Mouse (Mus musculus) neural tube, embryonic 14.5 days (tissue): Measurements from ENCODE around the gene Ces3a. TPM values are rescaled to one million over a fixed set of nuclear protein-coding genes. Genes with fewer than 3 reads are reported as not detected.
"Not testable (repeated sequence)": the region's sequence is repeated elsewhere in the genome, so short reads cannot be mapped to it uniquely, and the experiment has no call there.

Experiments used
- ATAC-seq: fragments of 200-750 bp; cut with Nextera tagmentation; 2 replicates; pipeline ENCODE4 v1.8.0; 2017; ENCODE audit warnings: low read depth, mild to moderate bottlenecking, moderate TSS enrichment, moderate library complexity
- H3K27ac ChIP-seq: fragments of 300-500 bp; sonication (generic); 2 replicates; pipeline ENCODE4 v1.5.1; 2014; ENCODE audit warnings: low read depth, mild to moderate bottlenecking, control low read depth, low read length, moderate library complexity, mixed read lengths
- H3K27me3 ChIP-seq: fragments of 300-500 bp; sonication (generic); 2 replicates; pipeline ENCODE4 v1.6.1; 2014; ENCODE audit warnings: low read length; ENCODE audit not compliant: control insufficient read depth, insufficient read depth
- H3K36me3 ChIP-seq: fragments of 300-500 bp; sonication (generic); 2 replicates; pipeline ENCODE4 v1.6.1; 2014; ENCODE audit warnings: low read length, mixed read lengths; ENCODE audit not compliant: control insufficient read depth, insufficient read depth
- H3K4me1 ChIP-seq: fragments of 300-500 bp; sonication (generic); 2 replicates; pipeline ENCODE4 v1.6.1; 2014; ENCODE audit warnings: low read length; ENCODE audit not compliant: control insufficient read depth, insufficient read depth
- H3K4me2 ChIP-seq: fragments of 300-500 bp; sonication (generic); 2 replicates; pipeline ENCODE4 v1.6.1; 2014; ENCODE audit warnings: mild to moderate bottlenecking, low read depth, low read length, control low read depth
- H3K4me3 ChIP-seq: fragments of 300-500 bp; sonication (generic); 2 replicates; pipeline ENCODE4 v1.5.1; 2014; ENCODE audit warnings: low read depth, low read length, control low read depth, mixed read lengths
- H3K9ac ChIP-seq: fragments of 300-500 bp; sonication (generic); replicated peaks from 2 replicates; pipeline ENCODE4 v1.6.1; 2014; ENCODE audit warnings: low read depth, mild to moderate bottlenecking, control low read depth, low read length, mixed read lengths
- H3K9me3 ChIP-seq: fragments of 300-500 bp; sonication (generic); 2 replicates; pipeline ENCODE4 v1.6.1; 2016; ENCODE audit warnings: low read length; ENCODE audit not compliant: control insufficient read depth
- WGBS: fragments of 180-500 bp; shearing (Covaris S2); extraction: QIAGEN DNeasy Blood & Tissue Kit; methylation state at CpG from one replicate; pipeline ENCODE4 v1.1.7; 2014; 5-methylcytosine and 5-hydroxymethylcytosine counted together
- polyA plus RNA-seq: library from polyadenylated mRNA; unstranded; fragments of >200 nt; fragmentation: Nextera tagmentation; extraction: Ambion mirVana; gene quantifications from 2 replicates; pipeline ENCODE4 v1.2.1, GENCODE M21; 2014

Ces3a gene
- polyA plus RNA-seq, 1 experiment from 2014 or later = not detected

GRCm38 (mm10) chr8:105043510-105043909, 4.9 kb upstream of the Ces3a start:
- no peak overlapping the region for H3K4me3 ChIP-seq
- no peak overlapping the region for H3K9ac ChIP-seq
- H3K36me3 ChIP-seq = no peaks in the 10 kb centered on the region
- H3K27ac ChIP-seq = no peak overlapping the region
- no peaks in the 10 kb centered on the region for H3K4me1 ChIP-seq
- ATAC-seq = no peak
- no peaks in the 10 kb centered on the region for H3K27me3 ChIP-seq
- H3K4me2 ChIP-seq = no peak overlapping the region
- WGBS = 75% methylated on average over 1 of the region's 1 CpGs
- H3K9me3 ChIP-seq = no peaks in the 10 kb centered on the region

- H3K9me3 ChIP-seq = no peaks in the 10 kb centered on the region
- H3K27me3 ChIP-seq = no peaks in the 10 kb centered on the region
- 90% methylated on average over 3 of the region's 3 CpGs for WGBS
- H3K4me2 ChIP-seq = no peak overlapping the region
- H3K27ac ChIP-seq = no peak overlapping the region
- no peak overlapping the region for H3K4me3 ChIP-seq
- no peaks in the 10 kb centered on the region for H3K36me3 ChIP-seq
- no peak overlapping the region for H3K9ac ChIP-seq
- ATAC-seq = no peak
- no peaks in the 10 kb centered on the region for H3K4me1 ChIP-seq
Measured at GRCm38 (mm10) chr8:105045824-105046401, 2.5 kb upstream of the Ces3a start.

- no peaks in the 10 kb centered on the region for H3K4me1 ChIP-seq
- H3K27me3 ChIP-seq = no peaks in the 10 kb centered on the region
- H3K27ac ChIP-seq = no peak overlapping the region
- H3K4me2 ChIP-seq = no peak overlapping the region
- H3K9me3 ChIP-seq = no peaks in the 10 kb centered on the region
- no peak overlapping the region for H3K4me3 ChIP-seq
- WGBS = 93% methylated on average over 4 of the region's 4 CpGs
- H3K9ac ChIP-seq = no peak overlapping the region
- no peak for ATAC-seq
- H3K36me3 ChIP-seq = no peaks in the 10 kb centered on the region
Measured at GRCm38 (mm10) chr8:105056211-105056610, 7.8 kb downstream of the Ces3a start.

- H3K4me3 ChIP-seq = no peak overlapping the region
- no peaks in the 10 kb centered on the region for H3K9me3 ChIP-seq
- no peaks in the 10 kb centered on the region for H3K36me3 ChIP-seq
- no peaks in the 10 kb centered on the region for H3K4me1 ChIP-seq
- no peak overlapping the region for H3K4me2 ChIP-seq
- H3K27ac ChIP-seq = no peak overlapping the region
- H3K9ac ChIP-seq = no peak overlapping the region
- no peak for ATAC-seq
- no peaks in the 10 kb centered on the region for H3K27me3 ChIP-seq
Measured at GRCm38 (mm10) chr8:105060056-105060455, 11.7 kb downstream of the Ces3a start.

- 10% methylated on average over 1 of the region's 1 CpGs for WGBS
- peak; percentile 61 for ATAC-seq
Measured at GRCm38 (mm10) chr8:105066761-105067160, 18.4 kb downstream of the Ces3a start.

GRCm38 (mm10) chr8:105067905-105068304, 19.5 kb downstream of the Ces3a start:
- not testable (repeated sequence) for ATAC-seq, H3K4me1 ChIP-seq
- WGBS = 76% methylated on average over 7 of the region's 7 CpGs

More at GRCm38 (mm10) chr8:105066761-105067160, 18.4 kb downstream of the Ces3a start:
- no peak overlapping the region for H3K4me2 ChIP-seq
- H3K4me1 ChIP-seq = no peaks in the 10 kb centered on the region
- no peaks in the 10 kb centered on the region for H3K27me3 ChIP-seq
- no peak overlapping the region for H3K9ac ChIP-seq
- no peaks in the 10 kb centered on the region for H3K9me3 ChIP-seq
- H3K27ac ChIP-seq = no peak overlapping the region
- H3K4me3 ChIP-seq = no peak overlapping the region
- H3K36me3 ChIP-seq = no peaks in the 10 kb centered on the region

GRCm38 (mm10) chr8:105068971-105069370, 20.6 kb downstream of the Ces3a start:
- Histone ChIP-seq H3K4me1 (no peaks in the 10 kb centered on the region), H3K9ac (no peak overlapping the region), H3K4me3 (no peak overlapping the region), H3K27me3 (no peaks in the 10 kb centered on the region), H3K4me2 (no peak overlapping the region), H3K9me3 (no peaks in the 10 kb centered on the region), H3K36me3 (no peaks in the 10 kb centered on the region), H3K27ac (no peak overlapping the region)
- ATAC-seq = no peak

More at GRCm38 (mm10) chr8:105067905-105068304, 19.5 kb downstream of the Ces3a start:
- not testable (repeated sequence) for H3K4me2 ChIP-seq, H3K27ac ChIP-seq, H3K9ac ChIP-seq, H3K4me3 ChIP-seq, H3K36me3 ChIP-seq, H3K9me3 ChIP-seq, H3K27me3 ChIP-seq

- Histone ChIP-seq H3K4me3 (no peak overlapping the region), H3K27me3 (no peaks in the 10 kb centered on the region), H3K9me3 (no peaks in the 10 kb centered on the region), H3K27ac (no peak overlapping the region), H3K9ac (no peak overlapping the region), H3K36me3 (no peaks in the 10 kb centered on the region), H3K4me1 (no peaks in the 10 kb centered on the region), H3K4me2 (no peak overlapping the region)
- ATAC-seq = no peak
- WGBS = 93% methylated on average over 4 of the region's 4 CpGs
Measured at GRCm38 (mm10) chr8:105076601-105077000, 28.2 kb downstream of the Ces3a start.

- WGBS = 74% methylated on average over 6 of the region's 6 CpGs
- H3K9me3 ChIP-seq = no peaks in the 10 kb centered on the region
Measured at GRCm38 (mm10) chr8:105077071-105077470, 28.7 kb downstream of the Ces3a start.

More at GRCm38 (mm10) chr8:105077071-105077470, 28.7 kb downstream of the Ces3a start:
- no peak overlapping the region for H3K4me3 ChIP-seq
- no peaks in the 10 kb centered on the region for H3K4me1 ChIP-seq
- no peak overlapping the region for H3K27ac ChIP-seq
- no peaks in the 10 kb centered on the region for H3K27me3 ChIP-seq
- H3K9ac ChIP-seq = no peak overlapping the region
- H3K36me3 ChIP-seq = no peaks in the 10 kb centered on the region
- no peak overlapping the region for H3K4me2 ChIP-seq
- no peak for ATAC-seq
